Mouse (Mus musculus): ENCODE measurements at regions not wholly inside any gene's neighbourhood (a gene's known extent, or its start where the extent isn't known, plus 50 kb on each side); places are given as distances from the start of the nearest gene placed in this dataset.

GRCm38 (mm10) chr2:40522536-40522935 lies 1296.3 kb upstream of the Ppp6c start:
- H3K4me3 ChIP-seq (ENCODE audit: low read depth, low read length): no peak overlapping the region
- WGBS: 92% methylated on average over 9 of the region's 9 CpGs
- H3K36me3 ChIP-seq (ENCODE audit: control insufficient read depth, insufficient read depth, low read length): no peaks in the 10 kb centered on the region
- no peak overlapping the region for H3K27ac ChIP-seq (ENCODE audit: low read length)
- no peak for ATAC-seq (ENCODE audit: insufficient number of reproducible peaks, insufficient read depth, low FRiP score, low read depth)
- no peaks in the 10 kb centered on the region for H3K9me3 ChIP-seq (ENCODE audit: control insufficient read depth, low read depth, low read length)
- H3K9ac ChIP-seq (replicated peaks; ENCODE audit: low read depth, low read length): no peak overlapping the region
- no peak overlapping the region for H3K4me2 ChIP-seq (replicated peaks; ENCODE audit: low read depth, low read length)
- no peaks in the 10 kb centered on the region for H3K4me1 ChIP-seq (ENCODE audit: control insufficient read depth, insufficient read depth, low read length)
- H3K27me3 ChIP-seq (ENCODE audit: control insufficient read depth, insufficient read depth, low read length): no peaks in the 10 kb centered on the region

DNA sequence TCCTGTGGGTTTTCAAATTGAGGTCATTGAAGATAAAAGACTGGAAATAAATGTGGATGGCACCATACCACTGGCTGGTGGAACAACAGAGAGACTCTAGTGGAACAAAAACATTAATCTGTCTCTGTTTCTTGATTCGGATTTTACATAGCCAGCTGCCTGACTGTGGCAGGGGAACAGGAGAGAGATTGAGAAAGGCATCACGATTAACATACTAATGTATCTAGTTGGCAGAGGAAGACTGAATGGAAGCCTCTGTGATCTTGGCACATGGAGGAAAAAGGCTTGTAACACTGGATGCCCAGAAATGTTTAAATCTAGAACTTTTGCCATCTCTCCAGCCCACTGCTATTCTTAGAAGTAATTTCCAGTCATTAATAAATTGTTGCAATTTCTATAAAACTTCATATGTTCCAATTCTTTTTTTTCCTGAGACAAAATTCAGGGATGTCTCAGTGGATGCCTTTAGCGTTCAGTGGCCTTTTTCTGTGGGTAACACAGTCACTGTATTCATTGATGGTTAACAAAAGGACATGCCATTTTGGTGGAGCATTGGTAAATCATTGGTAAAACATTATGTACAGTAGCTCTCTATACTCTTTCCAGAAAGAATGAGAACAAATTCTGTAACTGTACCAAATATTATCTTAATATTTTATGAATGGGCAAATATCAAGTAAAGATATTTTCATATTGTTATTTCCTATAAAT lies 1284.5 kb upstream of the Ppp6c start:
- Histone ChIP-seq H3K9me3 (ENCODE audit: control insufficient read depth, low read depth, low read length) (no peaks in the 10 kb centered on the region), H3K27me3 (ENCODE audit: control insufficient read depth, insufficient read depth, low read length) (no peaks in the 10 kb centered on the region), H3K4me3 (ENCODE audit: low read depth, low read length) (no peak overlapping the region), H3K4me1 (ENCODE audit: control insufficient read depth, insufficient read depth, low read length) (no peaks in the 10 kb centered on the region), H3K9ac (replicated peaks; ENCODE audit: low read depth, low read length) (no peak overlapping the region), H3K27ac (ENCODE audit: low read length) (no peak overlapping the region), H3K36me3 (ENCODE audit: control insufficient read depth, insufficient read depth, low read length) (no peaks in the 10 kb centered on the region), H3K4me2 (replicated peaks; ENCODE audit: low read depth, low read length) (no peak overlapping the region)
- ATAC-seq (ENCODE audit: insufficient number of reproducible peaks, insufficient read depth, low FRiP score, low read depth): no peak
- 69% methylated on average over 3 of the region's 3 CpGs for WGBS

- H3K9me3 ChIP-seq (ENCODE audit: control insufficient read depth, low read depth, low read length): no peaks in the 10 kb centered on the region
- ATAC-seq (ENCODE audit: insufficient number of reproducible peaks, insufficient read depth, low FRiP score, low read depth): no peak
- no peaks in the 10 kb centered on the region for H3K4me1 ChIP-seq (ENCODE audit: control insufficient read depth, insufficient read depth, low read length)
- H3K27me3 ChIP-seq (ENCODE audit: control insufficient read depth, insufficient read depth, low read length): no peaks in the 10 kb centered on the region
- H3K27ac ChIP-seq (ENCODE audit: low read length): no peak overlapping the region
- no peaks in the 10 kb centered on the region for H3K36me3 ChIP-seq (ENCODE audit: control insufficient read depth, insufficient read depth, low read length)
- 62% methylated on average over 2 of the region's 2 CpGs for WGBS
- H3K4me2 ChIP-seq (replicated peaks; ENCODE audit: low read depth, low read length): no peak overlapping the region
- no peak overlapping the region for H3K4me3 ChIP-seq (ENCODE audit: low read depth, low read length)
- no peak overlapping the region for H3K9ac ChIP-seq (replicated peaks; ENCODE audit: low read depth, low read length)
Observed at GRCm38 (mm10) chr2:40478747-40479662, 1252.8 kb upstream of the Ppp6c start.

GRCm38 (mm10) chr2:40477414-40477813 lies 1251.2 kb upstream of the Ppp6c start:
- no peaks in the 10 kb centered on the region for H3K9me3 ChIP-seq (ENCODE audit: control insufficient read depth, low read depth, low read length)
- no peak overlapping the region for H3K27ac ChIP-seq (ENCODE audit: low read length)
- ATAC-seq (ENCODE audit: insufficient number of reproducible peaks, insufficient read depth, low FRiP score, low read depth): 0 out of 2 replicates have a peak, but pooled peaks have one; percentile 65
- H3K27me3 ChIP-seq (ENCODE audit: control insufficient read depth, insufficient read depth, low read length): no peaks in the 10 kb centered on the region
- H3K9ac ChIP-seq (replicated peaks; ENCODE audit: low read depth, low read length): no peak overlapping the region
- H3K36me3 ChIP-seq (ENCODE audit: control insufficient read depth, insufficient read depth, low read length): no peaks in the 10 kb centered on the region
- H3K4me1 ChIP-seq (ENCODE audit: control insufficient read depth, insufficient read depth, low read length): no peaks in the 10 kb centered on the region
- H3K4me3 ChIP-seq (ENCODE audit: low read depth, low read length): no peak overlapping the region
- no peak overlapping the region for H3K4me2 ChIP-seq (replicated peaks; ENCODE audit: low read depth, low read length)

DNA sequence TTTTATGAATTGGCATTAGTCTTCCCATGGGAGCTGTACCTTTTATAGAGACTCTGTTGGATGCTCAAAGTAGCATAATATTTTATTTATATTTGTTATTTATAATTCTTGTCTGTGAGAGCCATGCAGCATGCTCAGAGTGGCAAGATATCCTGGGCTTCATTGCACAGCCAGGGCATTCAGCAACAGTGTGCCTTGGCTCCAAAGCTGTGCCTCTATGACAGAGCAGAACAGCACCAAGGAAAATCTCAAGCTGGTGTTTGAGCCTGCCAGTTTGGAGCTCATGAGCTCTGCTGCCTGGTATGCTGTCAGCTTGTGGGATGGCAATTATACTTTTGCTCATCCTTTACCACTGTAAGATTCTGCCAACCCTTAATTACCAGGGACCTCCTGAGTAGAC lies 1230.1 kb upstream of the Ppp6c start:
- Histone ChIP-seq H3K4me2 (replicated peaks; ENCODE audit: low read depth, low read length) (no peak overlapping the region), H3K9me3 (ENCODE audit: control insufficient read depth, low read depth, low read length) (no peaks in the 10 kb centered on the region), H3K4me3 (ENCODE audit: low read depth, low read length) (no peak overlapping the region), H3K4me1 (ENCODE audit: control insufficient read depth, insufficient read depth, low read length) (no peaks in the 10 kb centered on the region), H3K9ac (replicated peaks; ENCODE audit: low read depth, low read length) (no peak overlapping the region), H3K36me3 (ENCODE audit: control insufficient read depth, insufficient read depth, low read length) (no peaks in the 10 kb centered on the region), H3K27ac (ENCODE audit: low read length) (no peak overlapping the region), H3K27me3 (ENCODE audit: control insufficient read depth, insufficient read depth, low read length) (no peaks in the 10 kb centered on the region)
- no peak for ATAC-seq (ENCODE audit: insufficient number of reproducible peaks, insufficient read depth, low FRiP score, low read depth)

DNA sequence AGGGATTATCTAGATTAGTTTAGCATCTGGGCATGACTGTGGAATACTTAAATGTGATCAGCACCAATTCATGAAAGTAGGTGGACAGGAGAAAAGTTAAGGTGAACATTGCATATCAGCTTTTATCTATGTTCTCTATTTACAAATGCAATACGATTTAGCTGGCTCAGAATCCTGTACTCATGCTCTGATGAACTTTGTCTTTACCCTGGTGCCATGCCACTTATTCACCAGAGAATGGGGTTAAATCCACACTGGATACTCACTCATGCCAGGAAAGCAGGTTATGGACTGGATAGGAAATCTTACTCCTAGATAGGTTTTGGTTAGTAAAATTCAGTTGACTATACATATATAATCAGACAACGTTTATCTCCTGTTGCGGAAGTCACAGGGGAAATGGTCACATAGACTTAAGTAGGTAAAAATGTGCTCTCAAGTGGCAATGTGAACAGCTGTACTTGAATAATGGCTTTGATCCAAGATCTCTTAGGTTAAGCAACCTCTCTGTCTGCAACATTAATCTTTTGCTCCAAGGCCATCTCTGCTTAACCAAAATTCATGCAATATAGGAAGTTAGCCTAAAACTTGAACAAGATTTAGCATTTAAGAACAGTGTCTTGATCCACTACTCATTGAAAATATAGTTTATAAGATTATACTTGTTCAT lies 1206.7 kb upstream of the Ppp6c start:
- H3K36me3 ChIP-seq (ENCODE audit: control insufficient read depth, insufficient read depth, low read length): no peaks in the 10 kb centered on the region
- 78% methylated on average over 3 of the region's 3 CpGs for WGBS
- H3K9me3 ChIP-seq (ENCODE audit: control insufficient read depth, low read depth, low read length): no peaks in the 10 kb centered on the region
- ATAC-seq (ENCODE audit: insufficient number of reproducible peaks, insufficient read depth, low FRiP score, low read depth): no peak
- no peak overlapping the region for H3K9ac ChIP-seq (replicated peaks; ENCODE audit: low read depth, low read length)
- H3K27ac ChIP-seq (ENCODE audit: low read length): no peak overlapping the region
- H3K4me1 ChIP-seq (ENCODE audit: control insufficient read depth, insufficient read depth, low read length): no peaks in the 10 kb centered on the region
- H3K4me3 ChIP-seq (ENCODE audit: low read depth, low read length): no peak overlapping the region
- no peaks in the 10 kb centered on the region for H3K27me3 ChIP-seq (ENCODE audit: control insufficient read depth, insufficient read depth, low read length)
- no peak overlapping the region for H3K4me2 ChIP-seq (replicated peaks; ENCODE audit: low read depth, low read length)

- Histone ChIP-seq H3K9me3 (ENCODE audit: control insufficient read depth, low read depth, low read length) (no peaks in the 10 kb centered on the region), H3K27me3 (ENCODE audit: control insufficient read depth, insufficient read depth, low read length) (no peaks in the 10 kb centered on the region), H3K9ac (replicated peaks; ENCODE audit: low read depth, low read length) (no peak overlapping the region), H3K36me3 (ENCODE audit: control insufficient read depth, insufficient read depth, low read length) (no peaks in the 10 kb centered on the region), H3K4me3 (ENCODE audit: low read depth, low read length) (no peak overlapping the region), H3K4me1 (ENCODE audit: control insufficient read depth, insufficient read depth, low read length) (no peaks in the 10 kb centered on the region), H3K4me2 (replicated peaks; ENCODE audit: low read depth, low read length) (no peak overlapping the region), H3K27ac (ENCODE audit: low read length) (no peak overlapping the region)
- WGBS: 70% methylated on average over 2 of the region's 2 CpGs
- no peak for ATAC-seq (ENCODE audit: insufficient number of reproducible peaks, insufficient read depth, low FRiP score, low read depth)
Observed at GRCm38 (mm10) chr2:40431335-40431734, 1205.1 kb upstream of the Ppp6c start.

GRCm38 (mm10) chr2:40402418-40402817 lies 1176.2 kb upstream of the Ppp6c start:
- no peak overlapping the region for H3K4me3 ChIP-seq (ENCODE audit: low read depth, low read length)

More at GRCm38 (mm10) chr2:40402418-40402817, 1176.2 kb upstream of the Ppp6c start:
- Histone ChIP-seq H3K9ac (replicated peaks; ENCODE audit: low read depth, low read length) (no peak overlapping the region), H3K27me3 (ENCODE audit: control insufficient read depth, insufficient read depth, low read length) (no peaks in the 10 kb centered on the region), H3K9me3 (ENCODE audit: control insufficient read depth, low read depth, low read length) (no peaks in the 10 kb centered on the region), H3K36me3 (ENCODE audit: control insufficient read depth, insufficient read depth, low read length) (no peaks in the 10 kb centered on the region), H3K4me2 (replicated peaks; ENCODE audit: low read depth, low read length) (no peak overlapping the region), H3K4me1 (ENCODE audit: control insufficient read depth, insufficient read depth, low read length) (no peaks in the 10 kb centered on the region), H3K27ac (ENCODE audit: low read length) (no peak overlapping the region)
- WGBS: 85% methylated on average over 2 of the region's 2 CpGs
- no peak for ATAC-seq (ENCODE audit: insufficient number of reproducible peaks, insufficient read depth, low FRiP score, low read depth)
